Mouse (Mus musculus): ENCODE results near the gene Rapgef1. TPM values are rescaled to one million over a fixed set of nuclear protein-coding genes. Genes with fewer than 3 reads are reported as not detected.
A peak's percentile ranks its signal among the peaks of the same experiment; 100 is the strongest.

Rapgef1 gene
- polyA plus RNA-seq, 1 experiment from 2014 or later: 13.8 TPM

- no peak overlapping the region for H3K27ac ChIP-seq (ENCODE audit: low read length)
- no peaks in the 10 kb centered on the region for H3K9me3 ChIP-seq (ENCODE audit: control insufficient read depth, low read depth, low read length)
- WGBS: 76% methylated on average over 4 of the region's 4 CpGs
- no peak overlapping the region for H3K4me3 ChIP-seq (ENCODE audit: low read depth, low read length)
- H3K4me2 ChIP-seq (replicated peaks; ENCODE audit: low read depth, low read length): no peak overlapping the region
- H3K9ac ChIP-seq (replicated peaks; ENCODE audit: low read depth, low read length): no peak overlapping the region
- no peak for ATAC-seq (ENCODE audit: insufficient number of reproducible peaks, insufficient read depth, low FRiP score, low read depth)
- no peaks in the 10 kb centered on the region for H3K27me3 ChIP-seq (ENCODE audit: control insufficient read depth, insufficient read depth, low read length)
- H3K36me3 ChIP-seq (ENCODE audit: control insufficient read depth, insufficient read depth, low read length): no peaks in the 10 kb centered on the region
- H3K4me1 ChIP-seq (ENCODE audit: control insufficient read depth, insufficient read depth, low read length): 0 out of 2 replicates have a peak, but pooled peaks cover 8% of the 10 kb centered on the region
These were observed 25.6 kb downstream of the Rapgef1 start for GRCm38 (mm10) chr2:29645071-29645628.

- H3K9ac ChIP-seq (replicated peaks; ENCODE audit: low read depth, low read length): no peak overlapping the region
- no peaks in the 10 kb centered on the region for H3K9me3 ChIP-seq (ENCODE audit: control insufficient read depth, low read depth, low read length)
- 81% methylated on average over 3 of the region's 3 CpGs for WGBS
- H3K36me3 ChIP-seq (ENCODE audit: control insufficient read depth, insufficient read depth, low read length): no peaks in the 10 kb centered on the region
- H3K27ac ChIP-seq (ENCODE audit: low read length): no peak overlapping the region
- no peaks in the 10 kb centered on the region for H3K27me3 ChIP-seq (ENCODE audit: control insufficient read depth, insufficient read depth, low read length)
- H3K4me1 ChIP-seq (ENCODE audit: control insufficient read depth, insufficient read depth, low read length): 0 out of 2 replicates have a peak, but pooled peaks cover 8% of the 10 kb centered on the region
- no peak overlapping the region for H3K4me3 ChIP-seq (ENCODE audit: low read depth, low read length)
- no peak overlapping the region for H3K4me2 ChIP-seq (replicated peaks; ENCODE audit: low read depth, low read length)
- ATAC-seq (ENCODE audit: insufficient number of reproducible peaks, insufficient read depth, low FRiP score, low read depth): no peak
These were observed 27.1 kb downstream of the Rapgef1 start for GRCm38 (mm10) chr2:29646613-29647012.

- Histone ChIP-seq H3K4me1 (ENCODE audit: control insufficient read depth, insufficient read depth, low read length) (0 out of 2 replicates have a peak, but pooled peaks cover 8% of the 10 kb centered on the region), H3K27me3 (ENCODE audit: control insufficient read depth, insufficient read depth, low read length) (no peaks in the 10 kb centered on the region), H3K27ac (ENCODE audit: low read length) (no peak overlapping the region), H3K4me3 (ENCODE audit: low read depth, low read length) (no peak overlapping the region), H3K4me2 (replicated peaks; ENCODE audit: low read depth, low read length) (no peak overlapping the region), H3K9me3 (ENCODE audit: control insufficient read depth, low read depth, low read length) (no peaks in the 10 kb centered on the region), H3K9ac (replicated peaks; ENCODE audit: low read depth, low read length) (no peak overlapping the region), H3K36me3 (ENCODE audit: control insufficient read depth, insufficient read depth, low read length) (no peaks in the 10 kb centered on the region)
- WGBS: 94% methylated on average over 4 of the region's 4 CpGs
- no peak for ATAC-seq (ENCODE audit: insufficient number of reproducible peaks, insufficient read depth, low FRiP score, low read depth)
These were observed 27.6 kb downstream of the Rapgef1 start for GRCm38 (mm10) chr2:29647162-29647561.

- H3K9me3 ChIP-seq (ENCODE audit: control insufficient read depth, low read depth, low read length): no peaks in the 10 kb centered on the region
- 0 out of 2 replicates have a peak, but pooled peaks cover 8% of the 10 kb centered on the region for H3K4me1 ChIP-seq (ENCODE audit: control insufficient read depth, insufficient read depth, low read length)
- no peak for ATAC-seq (ENCODE audit: insufficient number of reproducible peaks, insufficient read depth, low FRiP score, low read depth)
- no peak overlapping the region for H3K4me3 ChIP-seq (ENCODE audit: low read depth, low read length)
- H3K27me3 ChIP-seq (ENCODE audit: control insufficient read depth, insufficient read depth, low read length): no peaks in the 10 kb centered on the region
- H3K4me2 ChIP-seq (replicated peaks; ENCODE audit: low read depth, low read length): no peak overlapping the region
- 79% methylated on average over 7 of the region's 7 CpGs for WGBS
- H3K36me3 ChIP-seq (ENCODE audit: control insufficient read depth, insufficient read depth, low read length): no peaks in the 10 kb centered on the region
- H3K9ac ChIP-seq (replicated peaks; ENCODE audit: low read depth, low read length): no peak overlapping the region
- no peak overlapping the region for H3K27ac ChIP-seq (ENCODE audit: low read length)
These were observed 28.3 kb downstream of the Rapgef1 start for GRCm38 (mm10) chr2:29647808-29648207.

GRCm38 (mm10) chr2:29648956-29649794 lies 29.7 kb downstream of the Rapgef1 start:
- 0 out of 2 replicates have a peak, but pooled peaks cover 8% of the 10 kb centered on the region for H3K4me1 ChIP-seq (ENCODE audit: control insufficient read depth, insufficient read depth, low read length)
- no peak overlapping the region for H3K4me3 ChIP-seq (ENCODE audit: low read depth, low read length)
- H3K27me3 ChIP-seq (ENCODE audit: control insufficient read depth, insufficient read depth, low read length): no peaks in the 10 kb centered on the region
- no peak for ATAC-seq (ENCODE audit: insufficient number of reproducible peaks, insufficient read depth, low FRiP score, low read depth)
- 66% methylated on average over 6 of the region's 6 CpGs for WGBS
- no peaks in the 10 kb centered on the region for H3K9me3 ChIP-seq (ENCODE audit: control insufficient read depth, low read depth, low read length)
- no peaks in the 10 kb centered on the region for H3K36me3 ChIP-seq (ENCODE audit: control insufficient read depth, insufficient read depth, low read length)
- H3K27ac ChIP-seq (ENCODE audit: low read length): 0 out of 2 replicates have a peak overlapping the region, but pooled peaks have one; percentile 30
- no peak overlapping the region for H3K9ac ChIP-seq (replicated peaks; ENCODE audit: low read depth, low read length)
- no peak overlapping the region for H3K4me2 ChIP-seq (replicated peaks; ENCODE audit: low read depth, low read length)

GRCm38 (mm10) chr2:29649795-29650457 lies 30.4 kb downstream of the Rapgef1 start:
- no peaks in the 10 kb centered on the region for H3K9me3 ChIP-seq (ENCODE audit: control insufficient read depth, low read depth, low read length)
- no peaks in the 10 kb centered on the region for H3K36me3 ChIP-seq (ENCODE audit: control insufficient read depth, insufficient read depth, low read length)
- H3K27me3 ChIP-seq (ENCODE audit: control insufficient read depth, insufficient read depth, low read length): no peaks in the 10 kb centered on the region
- ATAC-seq (ENCODE audit: insufficient number of reproducible peaks, insufficient read depth, low FRiP score, low read depth): no peak
- H3K4me3 ChIP-seq (ENCODE audit: low read depth, low read length): no peak overlapping the region
- 0 out of 2 replicates have a peak overlapping the region, but pooled peaks have one; percentile 30 for H3K27ac ChIP-seq (ENCODE audit: low read length)
- no peak overlapping the region for H3K4me2 ChIP-seq (replicated peaks; ENCODE audit: low read depth, low read length)
- no peak overlapping the region for H3K9ac ChIP-seq (replicated peaks; ENCODE audit: low read depth, low read length)
- H3K4me1 ChIP-seq (ENCODE audit: control insufficient read depth, insufficient read depth, low read length): 0 out of 2 replicates have a peak, but pooled peaks cover 8% of the 10 kb centered on the region
- 76% methylated on average over 10 of the region's 10 CpGs for WGBS

- Histone ChIP-seq H3K9ac (replicated peaks; ENCODE audit: low read depth, low read length) (no peak overlapping the region), H3K27me3 (ENCODE audit: control insufficient read depth, insufficient read depth, low read length) (no peaks in the 10 kb centered on the region), H3K4me2 (replicated peaks; ENCODE audit: low read depth, low read length) (no peak overlapping the region), H3K4me1 (ENCODE audit: control insufficient read depth, insufficient read depth, low read length) (0 out of 2 replicates have a peak, but pooled peaks cover 8% of the 10 kb centered on the region), H3K36me3 (ENCODE audit: control insufficient read depth, insufficient read depth, low read length) (no peaks in the 10 kb centered on the region), H3K27ac (ENCODE audit: low read length) (no peak overlapping the region), H3K9me3 (ENCODE audit: control insufficient read depth, low read depth, low read length) (no peaks in the 10 kb centered on the region), H3K4me3 (ENCODE audit: low read depth, low read length) (no peak overlapping the region)
- 89% methylated on average over 5 of the region's 5 CpGs for WGBS
- ATAC-seq (ENCODE audit: insufficient number of reproducible peaks, insufficient read depth, low FRiP score, low read depth): no peak
These were observed 32.4 kb downstream of the Rapgef1 start for GRCm38 (mm10) chr2:29651876-29652275.

- H3K4me2 ChIP-seq (replicated peaks; ENCODE audit: low read depth, low read length): no peak overlapping the region
- no peak for ATAC-seq (ENCODE audit: insufficient number of reproducible peaks, insufficient read depth, low FRiP score, low read depth)
- no peak overlapping the region for H3K4me3 ChIP-seq (ENCODE audit: low read depth, low read length)
- H3K4me1 ChIP-seq (ENCODE audit: control insufficient read depth, insufficient read depth, low read length): no peaks in the 10 kb centered on the region
- H3K9ac ChIP-seq (replicated peaks; ENCODE audit: low read depth, low read length): no peak overlapping the region
- 91% methylated on average over 5 of the region's 5 CpGs for WGBS
- no peaks in the 10 kb centered on the region for H3K9me3 ChIP-seq (ENCODE audit: control insufficient read depth, low read depth, low read length)
- no peak overlapping the region for H3K27ac ChIP-seq (ENCODE audit: low read length)
- no peaks in the 10 kb centered on the region for H3K36me3 ChIP-seq (ENCODE audit: control insufficient read depth, insufficient read depth, low read length)
- H3K27me3 ChIP-seq (ENCODE audit: control insufficient read depth, insufficient read depth, low read length): no peaks in the 10 kb centered on the region
These were observed 35.9 kb downstream of the Rapgef1 start for GRCm38 (mm10) chr2:29655433-29655832.
